Mouse (Mus musculus): ENCODE results near the gene Hes7. TPM values are rescaled to one million over a fixed set of nuclear protein-coding genes. Genes with fewer than 3 reads are reported as not detected.

The Hes7 gene
- polyA plus RNA-seq, 2 experiments from 2014 or later, result not detected

GRCm38 (mm10) chr11:69151004-69151403 lies 30.8 kb downstream of the Hes7 start:
- no peak for ATAC-seq

- ATAC-seq, result no peak
Observed at GRCm38 (mm10) chr11:69153831-69154230, 33.6 kb downstream of the Hes7 start.

- no peak for ATAC-seq
Observed at GRCm38 (mm10) chr11:69155351-69155750, 35.1 kb downstream of the Hes7 start.

- ATAC-seq, result no peak
Observed at GRCm38 (mm10) chr11:69156800-69157199, 36.6 kb downstream of the Hes7 start, which contains the start of gene Alox12b. TSS of gene Alox12b (plus strand) at chr11:69156989.

GRCm38 (mm10) chr11:69169313-69169712 lies 49.1 kb downstream of the Hes7 start:
- no peak for ATAC-seq

GRCm38 (mm10) chr11:69171626-69172025 lies 51.4 kb downstream of the Hes7 start:
- no peak for ATAC-seq

GRCm38 (mm10) chr11:69172606-69173005 lies 52.4 kb downstream of the Hes7 start:
- ATAC-seq, result no peak

Other genes starting within 250 kb of the Hes7 start
- gene Ndel1, start 248.5 kb upstream of the Hes7 start, polyA plus RNA-seq (2017; shearing (Covaris generic)), result 10 to 100 TPM; 31.4 to 37.2 TPM
- not detected for gene Rnf222, start 231.9 kb upstream of the Hes7 start, polyA plus RNA-seq (2017; shearing (Covaris generic))
- gene Rpl26, start 218.8 kb upstream of the Hes7 start, polyA plus RNA-seq (2017; shearing (Covaris generic)), result 1,000 to 10,000 TPM; 2,145 to 2,203 TPM
- not detected for gene Odf4, start 193.3 kb upstream of the Hes7 start, polyA plus RNA-seq (2017; shearing (Covaris generic))
- gene Arhgef15, start 162.9 kb upstream of the Hes7 start, polyA plus RNA-seq (2017; shearing (Covaris generic)), result under 1 TPM; 0.10 to 0.28 TPM
- gene Slc25a35, start 152.3 kb upstream of the Hes7 start, polyA plus RNA-seq (2017; shearing (Covaris generic)), result 1 to 10 TPM; 7.2 to 7.6 TPM
- 10 to 100 TPM; 42.2 to 48.3 TPM for gene Rangrf, start 145.2 kb upstream of the Hes7 start, polyA plus RNA-seq (2017; shearing (Covaris generic))
- 10 to 100 TPM; 20.4 to 26.3 TPM for gene Pfas, start 111.9 kb upstream of the Hes7 start, polyA plus RNA-seq (2017; shearing (Covaris generic))
- 10 to 100 TPM in 1 of 2 experiments, 1 to 10 TPM in 1; 8.7 to 14.6 TPM for gene Ctc1, start 104.5 kb upstream of the Hes7 start, polyA plus RNA-seq (2017; shearing (Covaris generic))
- 10 to 100 TPM; 24.3 to 33.5 TPM for gene Aurkb, start 74.8 kb upstream of the Hes7 start, polyA plus RNA-seq (2017; shearing (Covaris generic))
- 1 to 10 TPM; 2.1 to 2.4 TPM for gene Borcs6, start 60.7 kb upstream of the Hes7 start, polyA plus RNA-seq (2017; shearing (Covaris generic))
- gene Tmem107, start 49.6 kb upstream of the Hes7 start, polyA plus RNA-seq (2017; shearing (Covaris generic)), result 1 to 10 TPM; 4.4 to 7.1 TPM
- gene Vamp2, start 31.9 kb upstream of the Hes7 start, polyA plus RNA-seq (2017; shearing (Covaris generic)), result 10 to 100 TPM; 27.6 to 27.9 TPM
- gene Per1, start 25.2 kb upstream of the Hes7 start, polyA plus RNA-seq (2017; shearing (Covaris generic)), result 1 to 10 TPM; 4.5 to 6.7 TPM
- gene 9130213A22Rik, start 2.2 kb downstream of the Hes7 start, polyA plus RNA-seq (2017; shearing (Covaris generic)), result not detected
- under 1 TPM in 1 of 2 experiments, not detected in 1; 0.09 TPM for gene Aloxe3, start 5.5 kb downstream of the Hes7 start, polyA plus RNA-seq (2017; shearing (Covaris generic))
- not detected for gene Alox12b, start 36.6 kb downstream of the Hes7 start, polyA plus RNA-seq (2017; shearing (Covaris generic))
- gene Alox8, start 77.4 kb downstream of the Hes7 start, polyA plus RNA-seq (2017; shearing (Covaris generic)), result 1 to 10 TPM; 2.2 to 5.0 TPM
- gene Gucy2e, start 116.6 kb downstream of the Hes7 start, polyA plus RNA-seq (2017; shearing (Covaris generic)), result under 1 TPM; 0.24 to 0.48 TPM
- 10 to 100 TPM in 1 of 2 experiments, 1 to 10 TPM in 1; 9.2 to 10.7 TPM for gene Cntrob, start 203.4 kb downstream of the Hes7 start, polyA plus RNA-seq (2017; shearing (Covaris generic))
- 100 to 1,000 TPM; 109 to 112 TPM for gene Trappc1, start 203.6 kb downstream of the Hes7 start, polyA plus RNA-seq (2017; shearing (Covaris generic))
- gene Kcnab3, start 205.9 kb downstream of the Hes7 start, polyA plus RNA-seq (2017; shearing (Covaris generic)), result under 1 TPM; 0.31 to 0.89 TPM
- 1 to 10 TPM; 2.4 to 3.4 TPM for gene Rnf227, start 220.1 kb downstream of the Hes7 start, polyA plus RNA-seq (2017; shearing (Covaris generic))
- 10 to 100 TPM; 58.7 to 62.7 TPM for gene Chd3, start 249.0 kb downstream of the Hes7 start, polyA plus RNA-seq (2017; shearing (Covaris generic))